Comparison of ENCODE assay signal across 14 mouse cellular contexts in the genomic region with DNA sequence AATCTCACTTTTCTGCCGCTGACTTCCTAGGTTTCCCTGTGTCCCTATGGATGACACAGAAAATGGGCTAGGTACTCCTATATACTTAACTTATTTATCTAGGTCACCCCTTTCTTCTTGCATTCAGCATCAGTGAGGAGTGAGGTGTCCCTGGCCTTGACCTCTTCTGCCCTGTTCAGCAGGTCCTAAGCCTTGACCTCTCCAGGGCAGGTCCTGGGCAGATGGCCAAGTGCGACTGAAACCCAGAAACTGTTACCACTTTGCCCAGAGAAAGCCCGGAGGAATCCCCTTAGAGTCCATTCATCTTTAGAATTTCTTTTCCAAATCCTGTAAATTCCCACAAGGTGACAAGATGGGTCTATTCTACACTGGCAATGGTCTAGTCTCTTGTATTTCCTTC.
"Had no signal": no experiment of that assay in that cellular context is flagged by ENCODE, and none has a peak within 500 bp of the region (broad histone marks: within the 10 kb centered on the region; RNA-seq: fewer than 3 reads in every experiment).

No protein-coding gene starts in this region.

- ATAC-seq: intestine, postnatal 0 days; liver, embryonic 12.5 days; midbrain, embryonic 15.5 days had no signal

- H3K9me3 ChIP-seq: limb, embryonic 10.5 days; liver, embryonic 12.5 days; lung, embryonic 15.5 days; midbrain, embryonic 15.5 days; neural tube, embryonic 12.5 days had no signal

- H3K4me3 ChIP-seq: left cerebral cortex, adult 2 months; limb, embryonic 10.5 days; liver, embryonic 12.5 days; lung, embryonic 15.5 days; megakaryocyte, embryonic 14.5 days; midbrain, embryonic 15.5 days; neural tube, embryonic 12.5 days had no signal

- H3K27me3 ChIP-seq: liver, embryonic 12.5 days; lung, embryonic 15.5 days; megakaryocyte, embryonic 14.5 days; midbrain, embryonic 15.5 days; neural tube, embryonic 12.5 days had no signal

- H3K9ac ChIP-seq: liver, embryonic 12.5 days; lung, embryonic 15.5 days; midbrain, embryonic 15.5 days; neural tube, embryonic 12.5 days had no signal

- DNase-seq: lung, postnatal 14 days; thymus, adult 2 months; thymus, postnatal 25 days had no signal

- H3K4me1 ChIP-seq: liver, embryonic 12.5 days; lung, embryonic 15.5 days; megakaryocyte, embryonic 14.5 days had no signal

- H3K36me3 ChIP-seq: limb, embryonic 10.5 days; liver, embryonic 12.5 days; lung, embryonic 15.5 days; midbrain, embryonic 15.5 days; neural tube, embryonic 12.5 days had no signal

- H3K4me2 ChIP-seq: liver, embryonic 12.5 days; lung, embryonic 15.5 days; midbrain, embryonic 11.5 days; midbrain, embryonic 15.5 days; neural tube, embryonic 12.5 days had no signal

- H3K27ac ChIP-seq: left cerebral cortex, adult 2 months; limb, embryonic 10.5 days; liver, embryonic 12.5 days; lung, embryonic 15.5 days; macrophage; midbrain, embryonic 15.5 days; neural tube, embryonic 12.5 days; stomach, postnatal 0 days had no signal
